Mouse (Mus musculus) erythroblast, embryonic 14.5 days (primary cell): ENCODE measurements around the gene Zfp451. TPM values are rescaled to one million over a fixed set of nuclear protein-coding genes. Genes with fewer than 3 reads are reported as not detected.
"Not testable (repeated sequence)": the region's sequence is repeated elsewhere in the genome, so short reads cannot be mapped to it uniquely, and the experiment has no call there.

Source experiments
- H3K27me3 ChIP-seq: 2 replicates; pipeline ENCODE4 v1.6.1; 2012; ENCODE audit warnings: inconsistent platforms; ENCODE audit not compliant: control insufficient read depth
- H3K36me3 ChIP-seq: 2 replicates; pipeline ENCODE4 v1.6.1; 2012; ENCODE audit warnings: mild to moderate bottlenecking, inconsistent platforms; ENCODE audit not compliant: control insufficient read depth
- H3K4me1 ChIP-seq: 2 replicates; pipeline ENCODE4 v1.6.1; 2012; ENCODE audit warnings: inconsistent platforms; ENCODE audit not compliant: control insufficient read depth
- H3K4me3 ChIP-seq: replicated peaks from 2 replicates; pipeline ENCODE3; 2012; ENCODE audit warnings: moderate library complexity, mild to moderate bottlenecking, inconsistent platforms
- H3K9me3 ChIP-seq: 2 replicates; pipeline ENCODE4 v1.6.1; 2012; ENCODE audit warnings: low read length, inconsistent platforms, mixed read lengths; ENCODE audit not compliant: control insufficient read depth
- GATA1 ChIP-seq: IDR thresholded peaks from 2 replicates; pipeline ENCODE4 v1.6.1; 2012; ENCODE audit warnings: low read length, inconsistent platforms, mixed read lengths
- TAL1 ChIP-seq: IDR thresholded peaks from 3 replicates; pipeline ENCODE4 v1.6.1; 2012; ENCODE audit warnings: low read length, inconsistent platforms, mixed read lengths
- polyA plus RNA-seq: library from polyadenylated mRNA; stranded (reverse); fragments of >175 nt; gene quantifications from 2 replicates; pipeline ENCODE4 v1.2.3, GENCODE M21; 2012

Gene Zfp451
- polyA plus RNA-seq, 1 experiment, result 0.13 TPM

DNA sequence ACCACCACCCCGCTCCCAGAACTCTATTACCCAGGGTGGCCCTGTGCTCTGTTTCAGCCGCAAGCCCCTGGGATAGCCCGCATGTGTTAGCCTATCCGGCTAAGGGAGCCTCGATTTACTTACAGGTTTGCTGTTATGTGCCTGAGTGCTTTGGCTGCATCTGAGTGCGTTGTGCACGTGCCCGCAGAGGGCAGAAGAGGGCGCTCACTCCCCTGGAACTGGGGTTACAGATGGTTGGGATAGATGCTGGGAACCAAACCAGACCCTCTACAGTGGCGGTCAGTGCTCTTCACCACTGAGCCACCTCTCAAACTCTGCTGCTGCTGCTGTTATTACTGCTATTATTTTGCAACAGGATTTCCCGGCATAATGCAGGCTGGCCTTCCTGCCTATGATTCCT lies 65.3 kb downstream of the Zfp451 start:
- TF ChIP-seq GATA1 (no peak), TAL1 (no peak)
- peaks cover 3% of the 10 kb centered on the region; the same call in 1 of the 2 replicates for H3K9me3 ChIP-seq
- no peaks in the 10 kb centered on the region for H3K27me3 ChIP-seq
- peaks cover 86% of the 10 kb centered on the region for H3K36me3 ChIP-seq
- peaks cover 9% of the 10 kb centered on the region for H3K4me1 ChIP-seq
- H3K4me3 ChIP-seq, result no peak overlapping the region

DNA sequence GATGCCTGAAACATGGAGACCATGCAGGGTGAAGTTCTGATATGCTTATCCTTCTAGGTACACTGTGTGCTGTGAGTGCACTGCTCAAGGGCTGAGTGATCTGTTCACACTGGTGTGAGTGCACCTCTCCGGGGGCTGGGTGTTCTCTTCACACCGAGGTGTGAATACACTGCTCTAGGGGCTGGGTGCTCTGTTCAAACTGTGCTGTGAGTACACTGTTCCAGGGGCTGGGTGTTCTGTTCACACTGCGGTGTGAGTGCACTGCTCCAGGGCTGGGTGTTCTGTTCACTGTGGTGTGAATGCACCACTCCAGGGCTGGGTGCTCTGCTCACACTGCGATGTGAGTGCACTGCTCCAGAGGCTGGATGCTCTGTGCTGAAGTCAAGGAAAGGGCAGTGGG lies 68.5 kb downstream of the Zfp451 start:
- H3K27me3 ChIP-seq, result no peaks in the 10 kb centered on the region
- H3K4me3 ChIP-seq, result no peak overlapping the region
- H3K4me1 ChIP-seq, result no peaks in the 10 kb centered on the region
- H3K9me3 ChIP-seq, result peaks cover 3% of the 10 kb centered on the region; the same call in 1 of the 2 replicates
- H3K36me3 ChIP-seq, result peaks cover 70% of the 10 kb centered on the region
- TF ChIP-seq GATA1 (no peak), TAL1 (no peak)

DNA sequence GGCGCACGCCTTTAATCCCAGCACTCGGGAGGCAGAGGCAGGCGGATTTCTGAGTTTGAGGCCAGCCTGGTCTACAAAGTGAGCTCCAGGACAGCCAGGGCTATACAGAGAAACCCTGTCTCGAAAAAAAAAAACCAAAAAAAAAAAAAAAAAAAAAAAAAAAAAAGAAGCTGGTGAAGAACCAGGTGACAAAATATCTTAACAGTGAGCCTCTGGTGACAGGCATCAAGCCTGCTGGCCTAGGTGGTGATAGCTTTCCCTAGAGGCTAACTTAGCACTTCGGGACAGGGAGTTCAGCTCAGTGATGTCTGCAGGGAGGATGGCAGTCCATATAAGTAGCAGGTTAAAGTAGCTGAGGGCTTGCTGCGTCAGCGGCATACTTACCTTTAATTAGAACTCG lies 69.6 kb downstream of the Zfp451 start:
- H3K4me3 ChIP-seq, H3K27me3 ChIP-seq, H3K4me1 ChIP-seq, H3K9me3 ChIP-seq: not testable (repeated sequence)
- H3K36me3 ChIP-seq, result peaks cover 75% of the 10 kb centered on the region

DNA sequence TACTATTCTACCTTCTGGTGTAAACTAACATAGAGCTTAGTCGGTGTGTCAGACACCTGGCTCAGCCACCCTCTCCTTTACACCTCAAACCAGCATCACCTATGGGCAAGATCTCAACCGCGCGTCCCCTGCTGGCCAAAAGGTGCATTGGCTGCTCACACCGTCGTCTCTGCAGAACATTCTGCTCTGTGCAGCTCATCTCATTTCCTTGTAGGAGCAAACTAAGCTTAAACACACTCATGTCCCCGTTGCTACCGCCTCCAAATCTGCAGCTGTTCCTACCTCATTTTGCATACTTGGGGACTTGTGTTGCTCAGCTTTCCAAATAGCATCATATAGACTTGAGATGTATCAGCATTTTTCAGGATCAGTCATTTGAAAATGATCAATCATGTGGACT lies 71.5 kb downstream of the Zfp451 start:
- Histone ChIP-seq H3K27me3 (no peaks in the 10 kb centered on the region), H3K9me3 (no peaks in the 10 kb centered on the region), H3K36me3 (peaks cover 74% of the 10 kb centered on the region), H3K4me3 (no peak overlapping the region), H3K4me1 (peaks cover 2% of the 10 kb centered on the region)
- TF ChIP-seq GATA1 (no peak), TAL1 (no peak)

DNA sequence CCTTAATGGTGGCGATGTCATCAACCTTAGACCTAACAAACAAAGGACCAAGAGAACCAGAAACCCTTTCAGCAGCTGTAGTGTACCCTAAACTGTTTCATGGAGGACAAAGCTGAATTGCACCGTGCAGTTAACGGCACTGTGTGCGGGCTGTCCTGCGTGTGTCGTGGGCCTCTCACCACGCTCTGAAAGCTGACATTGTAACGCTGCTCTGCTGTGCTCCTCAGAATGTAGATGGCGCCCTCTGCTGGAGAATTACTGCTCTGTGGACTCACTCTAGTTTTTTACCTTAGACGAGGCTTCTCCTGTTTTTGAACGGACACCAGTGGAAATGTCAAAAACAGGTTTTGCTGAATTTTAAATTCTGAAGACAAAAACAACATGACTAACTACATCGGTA lies 75.1 kb downstream of the Zfp451 start:
- Histone ChIP-seq H3K4me3 (no peak overlapping the region), H3K9me3 (no peaks in the 10 kb centered on the region), H3K4me1 (peaks cover 2% of the 10 kb centered on the region), H3K27me3 (no peaks in the 10 kb centered on the region), H3K36me3 (peaks cover 70% of the 10 kb centered on the region)
- TF ChIP-seq GATA1 (no peak), TAL1 (no peak)

DNA sequence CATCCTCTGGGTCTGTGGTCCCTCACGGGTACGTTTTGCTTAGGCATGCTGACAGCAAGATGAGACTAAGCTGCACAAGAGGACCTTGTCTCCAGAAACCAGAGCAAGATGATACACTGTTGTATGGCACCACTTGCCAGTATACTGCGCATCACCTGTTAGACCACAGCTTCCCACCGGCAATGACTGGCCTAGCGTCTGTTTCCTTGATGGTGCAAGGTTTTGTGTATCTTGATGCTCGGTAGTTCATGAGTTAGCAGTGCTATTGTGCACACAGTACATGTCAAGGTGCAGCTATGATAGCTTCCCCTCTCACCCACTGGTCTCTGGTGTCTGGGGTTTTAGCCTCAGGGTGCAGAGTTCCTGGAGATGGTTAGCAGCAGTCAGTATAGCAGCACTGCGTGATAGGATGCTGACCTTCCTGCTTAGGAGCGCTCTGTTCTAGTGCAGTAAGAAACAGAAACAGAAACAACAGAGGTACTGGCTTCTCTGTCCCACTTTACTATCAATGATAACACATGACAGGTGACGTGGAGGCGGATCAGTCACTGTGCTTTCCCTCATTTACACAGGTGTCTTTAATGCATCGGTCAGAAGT lies 75.6 kb downstream of the Zfp451 start:
- H3K4me3 ChIP-seq, result no peak overlapping the region
- H3K4me1 ChIP-seq, result peaks cover 2% of the 10 kb centered on the region
- peaks cover 67% of the 10 kb centered on the region for H3K36me3 ChIP-seq
- no peaks in the 10 kb centered on the region for H3K9me3 ChIP-seq
- no peaks in the 10 kb centered on the region for H3K27me3 ChIP-seq
- TF ChIP-seq TAL1, result no peak
- no peak for TF ChIP-seq GATA1

DNA sequence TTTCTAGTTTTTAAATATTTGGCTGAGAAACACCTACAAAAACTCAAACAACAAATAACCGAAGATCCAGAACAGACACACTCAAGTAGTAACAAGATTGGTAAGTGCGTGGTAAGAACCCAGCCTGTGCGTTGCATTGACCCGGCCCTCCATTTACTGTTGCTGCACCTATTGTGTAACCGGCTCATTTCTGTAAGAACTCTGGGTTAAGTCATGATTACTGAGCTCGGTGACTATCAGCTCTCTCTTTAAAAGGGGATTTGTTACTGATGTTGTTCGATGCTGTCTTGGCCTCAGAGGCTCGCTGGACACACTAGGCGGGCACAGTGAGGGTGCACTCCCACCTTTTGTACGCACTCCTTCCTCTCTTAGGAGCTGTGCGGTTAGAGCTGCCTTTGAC lies 76.1 kb downstream of the Zfp451 start:
- TF ChIP-seq TAL1 (no peak), GATA1 (no peak)
- Histone ChIP-seq H3K36me3 (peaks cover 67% of the 10 kb centered on the region), H3K4me1 (peaks cover 2% of the 10 kb centered on the region), H3K27me3 (no peaks in the 10 kb centered on the region), H3K4me3 (no peak overlapping the region), H3K9me3 (no peaks in the 10 kb centered on the region)

DNA sequence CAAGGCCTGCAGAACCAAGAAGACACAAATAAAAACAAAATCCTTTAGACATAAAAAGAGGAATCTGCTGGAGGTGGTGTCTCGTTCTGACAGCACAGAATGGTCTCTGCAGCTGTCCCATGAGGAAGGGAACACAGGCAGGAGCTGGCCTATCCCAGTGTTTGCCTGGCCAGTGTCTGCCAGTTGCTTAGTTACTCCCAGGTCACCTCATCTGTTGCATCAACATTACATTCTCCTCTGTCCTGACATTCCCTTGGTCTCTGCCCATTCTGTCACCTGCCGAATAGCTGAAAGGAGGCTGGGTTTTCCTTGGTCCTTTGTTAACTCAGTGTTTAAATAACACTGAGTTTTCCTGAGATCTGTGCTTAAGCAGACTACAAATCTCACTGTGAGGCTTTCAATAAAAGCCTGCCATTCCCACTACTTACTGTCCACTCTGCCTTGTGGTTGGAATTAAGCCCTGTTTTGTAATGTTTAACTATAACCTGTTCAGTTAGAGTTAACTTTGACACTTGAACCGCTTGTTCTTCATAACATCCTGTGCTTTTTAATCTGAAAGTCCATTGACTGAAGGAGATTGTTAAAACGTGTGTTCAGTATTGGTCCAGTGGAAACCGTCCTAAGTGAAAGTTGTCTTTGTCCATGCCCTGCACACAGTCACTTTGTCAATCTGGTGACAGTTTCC lies 80.3 kb downstream of the Zfp451 start:
- no peak overlapping the region for H3K4me3 ChIP-seq
- no peaks in the 10 kb centered on the region for H3K9me3 ChIP-seq
- H3K27me3 ChIP-seq, result no peaks in the 10 kb centered on the region
- peaks cover 68% of the 10 kb centered on the region for H3K36me3 ChIP-seq
- no peak for TF ChIP-seq GATA1
- TF ChIP-seq TAL1, result no peak
- H3K4me1 ChIP-seq, result no peaks in the 10 kb centered on the region; the same call in none of the 2 replicates

DNA sequence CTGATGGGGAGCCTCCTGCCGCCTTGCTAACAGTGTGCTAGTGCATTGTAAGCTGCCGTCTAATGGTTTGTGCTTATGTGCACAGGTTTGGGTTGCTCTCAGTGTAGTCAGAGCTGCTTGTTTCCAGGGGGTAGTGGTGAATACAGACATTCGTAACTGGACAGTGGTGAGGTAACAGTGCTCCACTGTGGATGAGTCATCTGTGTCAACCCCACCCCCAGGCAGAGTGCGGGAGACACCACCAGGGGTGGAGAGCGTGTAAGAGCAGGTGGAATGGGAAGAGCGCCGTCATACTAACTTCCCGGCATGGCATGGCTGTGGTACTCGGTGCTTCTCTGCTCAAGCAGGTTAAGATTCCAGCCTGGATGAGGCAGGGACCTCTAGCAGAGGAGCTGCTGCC lies 81.4 kb downstream of the Zfp451 start:
- Histone ChIP-seq H3K36me3 (peaks cover 65% of the 10 kb centered on the region), H3K27me3 (no peaks in the 10 kb centered on the region), H3K4me1 (no peaks in the 10 kb centered on the region), H3K9me3 (no peaks in the 10 kb centered on the region), H3K4me3 (no peak overlapping the region)
- no peak for TF ChIP-seq GATA1
- TF ChIP-seq TAL1, result no peak

DNA sequence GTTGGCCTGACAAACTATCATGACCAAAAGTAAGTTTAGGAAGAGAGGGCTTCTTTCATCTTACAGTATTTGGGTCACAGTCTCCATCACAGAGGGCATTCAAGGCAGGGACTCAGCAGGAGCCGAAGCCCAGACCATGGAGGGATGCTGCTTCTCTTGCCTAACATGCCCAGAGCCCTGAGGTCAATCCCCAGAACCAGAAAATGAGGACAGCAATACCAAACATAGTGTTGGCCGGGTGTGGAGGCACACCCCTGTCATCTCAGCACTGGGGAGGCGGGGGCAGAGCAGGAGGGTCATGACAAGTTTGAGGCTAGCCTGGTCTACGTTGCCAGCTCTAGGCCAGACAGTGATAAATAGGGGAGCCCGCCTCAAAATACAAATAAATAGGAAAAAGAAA lies 89.3 kb downstream of the Zfp451 start:
- Histone ChIP-seq H3K4me1 (peaks cover 13% of the 10 kb centered on the region), H3K4me3 (no peak overlapping the region), H3K9me3 (no peaks in the 10 kb centered on the region), H3K27me3 (peaks cover 11% of the 10 kb centered on the region), H3K36me3 (peaks cover 58% of the 10 kb centered on the region)
- TF ChIP-seq TAL1 (no peak), GATA1 (no peak)
